Mouse (Mus musculus) lung, adult 2 months (tissue): Measurements from ENCODE around the gene Bicdl1.

Source experiments
- CTCF ChIP-seq: fragments of 200-500 bp; IDR thresholded peaks from 2 replicates; pipeline ENCODE4 v1.5.1; 2011; ENCODE audit warnings: mild to moderate bottlenecking, low read length, control low read depth; ENCODE audit not compliant: insufficient read depth
- POLR2A ChIP-seq: fragments of 200-500 bp; IDR thresholded peaks from 2 replicates; pipeline ENCODE4 v1.6.1; 2011; ENCODE audit warnings: low read depth, mild to moderate bottlenecking, control low read depth, low read length, borderline replicate concordance; ENCODE audit errors: extremely low read depth

GRCm38 (mm10) chr5:115656677-115657076 is 74.7 kb downstream of the Bicdl1 start:
- TF ChIP-seq POLR2A (no peak), CTCF (no peak)
